Mouse (Mus musculus) neural tube, embryonic 13.5 days (tissue): ENCODE results near the gene Neurod4. TPM values are rescaled to one million over a fixed set of nuclear protein-coding genes. Genes with fewer than 3 reads are reported as not detected.

ENCODE experiments used
- ATAC-seq: fragments of 200-750 bp; cut with Nextera tagmentation; 2 replicates; pipeline ENCODE4 v1.8.0; 2017; ENCODE audit warnings: low read depth, mild to moderate bottlenecking, moderate TSS enrichment, moderate library complexity
- H3K27ac ChIP-seq: fragments of 300-500 bp; sonication (generic); replicated peaks from 2 replicates; pipeline ENCODE4 v1.5.1; 2015; ENCODE audit warnings: moderate library complexity, mild to moderate bottlenecking, inconsistent platforms
- H3K27me3 ChIP-seq: fragments of 300-500 bp; sonication (generic); 2 replicates; pipeline ENCODE4 v1.6.1; 2015; ENCODE audit warnings: mild to moderate bottlenecking, inconsistent platforms
- H3K36me3 ChIP-seq: fragments of 300-500 bp; sonication (generic); 2 replicates; pipeline ENCODE4 v1.6.1; 2015; ENCODE audit warnings: mild to moderate bottlenecking, inconsistent platforms
- H3K4me1 ChIP-seq: fragments of 300-500 bp; sonication (generic); replicated peaks from 2 replicates; pipeline ENCODE4 v1.6.1; 2015; ENCODE audit warnings: inconsistent platforms
- H3K4me2 ChIP-seq: fragments of 300-500 bp; sonication (generic); 2 replicates; pipeline ENCODE4 v1.6.1; 2015; ENCODE audit warnings: inconsistent platforms, mild to moderate bottlenecking, moderate library complexity
- H3K4me3 ChIP-seq: fragments of 300-500 bp; sonication (generic); 2 replicates; pipeline ENCODE4 v1.5.1; 2015; ENCODE audit warnings: mild to moderate bottlenecking, inconsistent platforms
- H3K9ac ChIP-seq: fragments of 300-500 bp; sonication (generic); 2 replicates; pipeline ENCODE4 v1.6.1; 2015; ENCODE audit warnings: moderate library complexity, mild to moderate bottlenecking, inconsistent platforms
- H3K9me3 ChIP-seq: fragments of 300-500 bp; sonication (generic); 2 replicates; pipeline ENCODE4 v1.6.1; 2016; ENCODE audit warnings: inconsistent platforms
- WGBS: fragments of 180-500 bp; shearing (Covaris S2); methylation state at CpG from one replicate; pipeline ENCODE4 v1.1.7; 2015; 5-methylcytosine and 5-hydroxymethylcytosine counted together
- polyA plus RNA-seq: library from polyadenylated mRNA; unstranded; fragments of >200 nt; fragmentation: Nextera tagmentation; extraction: Ambion mirVana; gene quantifications from 2 replicates; pipeline ENCODE4 v1.2.1, GENCODE M21; 2015

Neurod4 gene
- polyA plus RNA-seq, 1 experiment from 2014 or later = 5.4 TPM

- Histone ChIP-seq H3K9me3 (no peaks in the 10 kb centered on the region), H3K4me1 (peaks cover 8% of the 10 kb centered on the region), H3K9ac (no peak overlapping the region), H3K4me3 (no peak overlapping the region), H3K4me2 (no peak overlapping the region), H3K27ac (no peak overlapping the region), H3K27me3 (no peaks in the 10 kb centered on the region), H3K36me3 (no peaks in the 10 kb centered on the region)
- peak; percentile 59; the same call in 1 of the 2 replicates for ATAC-seq
- 12% methylated on average over 3 of the region's 3 CpGs for WGBS
These were observed 13.8 kb upstream of the Neurod4 start for GRCm38 (mm10) chr10:130293741-130294408.

- 17% methylated on average over 3 of the region's 3 CpGs for WGBS
- no peak overlapping the region for H3K4me3 ChIP-seq
- no peak overlapping the region for H3K4me2 ChIP-seq
- H3K27me3 ChIP-seq = no peaks in the 10 kb centered on the region
- H3K4me1 ChIP-seq = peaks cover 5% of the 10 kb centered on the region; the same call in 1 of the 2 replicates
- H3K9ac ChIP-seq = no peak overlapping the region
- no peak overlapping the region for H3K27ac ChIP-seq
- no peaks in the 10 kb centered on the region for H3K9me3 ChIP-seq
- no peak for ATAC-seq
- no peaks in the 10 kb centered on the region for H3K36me3 ChIP-seq
These were observed 8.0 kb upstream of the Neurod4 start for GRCm38 (mm10) chr10:130288007-130288406.

- WGBS = 33% methylated on average over 1 of the region's 1 CpGs
- no peak for ATAC-seq
- Histone ChIP-seq H3K36me3 (no peaks in the 10 kb centered on the region), H3K9me3 (no peaks in the 10 kb centered on the region), H3K27me3 (no peaks in the 10 kb centered on the region), H3K4me3 (no peak overlapping the region), H3K4me1 (peaks cover 8% of the 10 kb centered on the region), H3K27ac (no peak overlapping the region), H3K9ac (no peak overlapping the region), H3K4me2 (no peak overlapping the region)
These were observed 7.2 kb upstream of the Neurod4 start for GRCm38 (mm10) chr10:130287201-130287600.

- WGBS = 4% methylated on average over 1 of the region's 1 CpGs
- no peak overlapping the region for H3K27ac ChIP-seq
- no peak overlapping the region for H3K4me3 ChIP-seq
- no peak overlapping the region for H3K9ac ChIP-seq
- no peaks in the 10 kb centered on the region for H3K36me3 ChIP-seq
- H3K4me1 ChIP-seq = peaks cover 20% of the 10 kb centered on the region
- peak; percentile 88 for ATAC-seq
- H3K4me2 ChIP-seq = no peak overlapping the region
- H3K9me3 ChIP-seq = no peaks in the 10 kb centered on the region
- H3K27me3 ChIP-seq = no peaks in the 10 kb centered on the region
These were observed 2.0 kb upstream of the Neurod4 start for GRCm38 (mm10) chr10:130281982-130282449.

DNA sequence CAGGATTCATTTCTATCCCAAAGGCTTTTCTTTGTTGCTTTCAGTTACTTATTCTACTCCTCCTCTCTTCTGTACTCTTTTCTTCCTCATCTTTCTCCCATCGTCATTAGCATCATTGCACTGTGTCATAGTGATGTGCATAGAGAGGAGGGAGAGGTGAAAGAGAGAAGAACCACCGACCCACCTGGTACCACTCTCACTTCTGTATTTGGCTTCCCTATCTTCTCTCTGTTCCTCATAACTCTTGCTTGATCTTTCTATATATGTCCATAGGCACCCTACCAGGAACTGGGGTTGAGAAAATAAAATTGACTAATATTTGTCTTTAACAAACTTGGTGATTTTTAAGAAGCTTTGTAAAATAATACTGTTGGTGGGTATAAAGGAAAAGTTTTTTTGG, 3.5 kb downstream of the Neurod4 start:
- no peak for ATAC-seq
- Histone ChIP-seq H3K27ac (no peak overlapping the region), H3K9ac (no peak overlapping the region), H3K4me3 (no peak overlapping the region), H3K4me2 (no peak overlapping the region), H3K27me3 (no peaks in the 10 kb centered on the region), H3K4me1 (peaks cover 18% of the 10 kb centered on the region), H3K9me3 (no peaks in the 10 kb centered on the region), H3K36me3 (no peaks in the 10 kb centered on the region)
- 73% methylated on average over 2 of the region's 2 CpGs for WGBS

DNA sequence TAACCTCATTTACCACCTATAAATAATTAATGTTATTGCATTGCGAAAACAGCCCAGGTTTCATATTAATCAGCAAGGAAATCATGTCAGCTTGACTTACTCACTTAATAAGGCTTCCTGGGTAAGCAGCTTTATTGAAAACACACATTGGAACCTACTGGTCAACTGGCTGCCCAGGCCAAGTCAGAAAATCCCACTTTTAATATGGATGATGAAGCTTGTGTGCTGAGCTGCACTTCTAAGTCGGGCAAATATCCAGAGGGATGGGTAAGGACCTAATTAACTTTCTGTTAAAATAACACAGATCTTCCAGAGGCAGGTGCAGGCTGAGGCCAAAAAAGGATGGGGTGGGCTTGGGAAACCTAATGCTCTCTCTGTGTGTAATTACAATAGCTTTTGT, 4.3 kb downstream of the Neurod4 start:
- Histone ChIP-seq H3K27ac (no peak overlapping the region), H3K27me3 (no peaks in the 10 kb centered on the region), H3K4me1 (peaks cover 17% of the 10 kb centered on the region), H3K36me3 (no peaks in the 10 kb centered on the region), H3K9me3 (no peaks in the 10 kb centered on the region), H3K4me2 (no peak overlapping the region), H3K4me3 (no peak overlapping the region), H3K9ac (no peak overlapping the region)
- 47% methylated on average over 2 of the region's 2 CpGs for WGBS
- ATAC-seq = no peak

DNA sequence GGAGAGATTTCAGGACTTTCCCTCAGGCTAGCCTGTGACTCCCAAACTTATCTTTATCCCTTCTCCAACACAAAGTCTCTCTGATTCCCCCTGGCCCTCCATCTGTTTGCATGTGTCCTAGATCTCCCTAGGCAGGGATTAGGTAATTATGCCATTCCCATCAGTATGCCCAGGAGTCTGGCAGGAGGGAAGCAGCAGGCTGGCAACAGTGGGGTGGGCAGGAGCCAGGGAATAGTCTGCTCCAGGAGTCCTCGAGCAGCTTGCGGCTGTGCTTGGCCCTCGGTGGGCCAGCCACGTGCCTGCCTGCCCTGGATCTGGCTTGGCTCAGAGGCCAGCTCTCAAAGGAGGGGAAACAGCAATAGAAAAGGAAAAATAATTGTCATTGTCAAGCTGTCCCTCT, 16.8 kb downstream of the Neurod4 start:
- no peaks in the 10 kb centered on the region for H3K36me3 ChIP-seq
- no peak overlapping the region for H3K27ac ChIP-seq
- no peaks in the 10 kb centered on the region for H3K27me3 ChIP-seq
- no peak overlapping the region for H3K4me3 ChIP-seq
- H3K4me2 ChIP-seq = no peak overlapping the region
- no peaks in the 10 kb centered on the region for H3K9me3 ChIP-seq
- ATAC-seq = peak; percentile 78; the same call in 1 of the 2 replicates
- no peak overlapping the region for H3K9ac ChIP-seq
- WGBS = 24% methylated on average over 4 of the region's 4 CpGs
- peaks cover 7% of the 10 kb centered on the region; the same call in 1 of the 2 replicates for H3K4me1 ChIP-seq

- 43% methylated on average over 1 of the region's 1 CpGs for WGBS
- Histone ChIP-seq H3K36me3 (no peaks in the 10 kb centered on the region), H3K9ac (no peak overlapping the region), H3K9me3 (no peaks in the 10 kb centered on the region), H3K4me3 (no peak overlapping the region), H3K27ac (no peak overlapping the region), H3K4me1 (peaks cover 7% of the 10 kb centered on the region; the same call in 1 of the 2 replicates), H3K4me2 (no peak overlapping the region), H3K27me3 (no peaks in the 10 kb centered on the region)
- no peak for ATAC-seq
These were observed 20.6 kb downstream of the Neurod4 start for GRCm38 (mm10) chr10:130259483-130259882.

GRCm38 (mm10) chr10:130244271-130244670, 35.8 kb downstream of the Neurod4 start:
- no peak overlapping the region for H3K9ac ChIP-seq
- no peaks in the 10 kb centered on the region for H3K9me3 ChIP-seq
- 1% methylated on average over 2 of the region's 2 CpGs for WGBS
- peaks cover 5% of the 10 kb centered on the region for H3K4me1 ChIP-seq
- no peaks in the 10 kb centered on the region for H3K36me3 ChIP-seq
- no peak overlapping the region for H3K4me2 ChIP-seq
- no peak overlapping the region for H3K4me3 ChIP-seq
- H3K27me3 ChIP-seq = no peaks in the 10 kb centered on the region
- peak; percentile 56; the same call in 1 of the 2 replicates for ATAC-seq
- H3K27ac ChIP-seq = no peak overlapping the region

DNA sequence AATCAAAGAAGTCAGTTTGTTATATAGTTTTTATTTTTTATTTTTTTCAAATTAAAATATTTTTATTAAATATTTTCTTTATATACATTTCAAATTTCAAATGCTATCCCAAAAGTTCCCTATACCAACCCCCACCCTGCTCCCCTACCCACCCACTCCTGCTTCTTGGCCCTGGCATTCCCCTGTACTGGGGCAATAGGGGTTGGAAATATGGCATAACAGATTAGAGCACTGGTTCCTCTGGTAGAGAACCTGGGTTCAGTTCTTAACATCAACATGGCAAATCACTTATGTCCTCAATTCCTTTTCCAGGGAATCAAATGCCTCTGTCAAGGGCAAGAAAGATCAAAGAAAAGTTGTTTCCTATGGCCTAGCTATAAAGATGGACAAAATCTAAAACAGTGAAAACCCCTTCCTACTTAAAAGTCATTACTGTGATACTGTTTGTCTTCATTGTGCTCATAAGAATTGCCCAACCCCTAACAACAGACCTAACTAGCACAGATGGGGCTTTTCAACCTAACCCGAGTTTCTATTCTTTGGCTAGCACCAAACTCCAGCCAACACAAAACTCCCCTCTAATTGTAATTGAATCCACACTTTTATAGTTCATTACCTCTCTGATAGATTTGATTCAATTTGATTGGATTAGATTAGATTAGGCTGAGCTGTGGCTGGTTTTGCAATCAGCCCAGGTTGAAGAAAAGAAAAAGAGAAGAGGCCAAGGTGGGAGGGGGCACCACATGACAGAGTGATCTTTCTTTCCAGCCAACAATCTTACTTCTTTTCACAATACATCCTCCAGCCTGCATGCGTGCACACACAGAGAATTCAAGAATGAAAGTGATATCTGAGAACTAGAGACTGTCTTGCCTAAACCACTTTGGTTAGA, 41.5 kb downstream of the Neurod4 start:
- H3K4me1 ChIP-seq = 0 out of 2 replicates have a peak, but pooled peaks cover 2% of the 10 kb centered on the region

DNA sequence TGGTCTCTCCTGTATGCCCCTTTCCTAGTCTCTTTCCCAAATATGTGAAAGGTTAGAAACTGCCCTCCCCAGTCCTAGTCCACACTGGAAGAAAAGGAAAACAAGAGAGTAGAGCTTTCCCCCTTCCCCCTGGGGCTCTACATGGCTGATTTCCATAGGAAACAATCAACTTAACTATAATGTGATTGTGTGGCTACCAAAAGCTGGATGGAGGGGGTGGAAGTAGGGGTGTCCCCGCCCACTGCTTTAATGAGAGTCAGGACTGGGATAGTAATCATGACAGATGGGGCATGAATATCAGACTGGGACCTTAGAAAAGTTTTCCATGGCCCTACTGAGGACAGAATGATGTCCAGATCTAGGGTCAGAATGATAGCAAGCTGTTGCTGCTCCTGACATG, 45.5 kb downstream of the Neurod4 start:
- H3K4me3 ChIP-seq = no peak overlapping the region
- H3K4me2 ChIP-seq = no peak overlapping the region
- 41% methylated on average over 1 of the region's 1 CpGs for WGBS
- no peak for ATAC-seq
- no peak overlapping the region for H3K27ac ChIP-seq
- 0 out of 2 replicates have a peak, but pooled peaks cover 2% of the 10 kb centered on the region for H3K4me1 ChIP-seq
- no peak overlapping the region for H3K9ac ChIP-seq
- no peaks in the 10 kb centered on the region for H3K36me3 ChIP-seq
- no peaks in the 10 kb centered on the region for H3K9me3 ChIP-seq
- no peaks in the 10 kb centered on the region for H3K27me3 ChIP-seq

More for the DNA sequence above, 41.5 kb downstream of the Neurod4 start:
- WGBS = 67% methylated on average over 2 of the region's 2 CpGs
- no peaks in the 10 kb centered on the region for H3K27me3 ChIP-seq
- ATAC-seq = no peak
- no peak overlapping the region for H3K4me3 ChIP-seq
- no peak overlapping the region for H3K4me2 ChIP-seq
- H3K9me3 ChIP-seq = no peaks in the 10 kb centered on the region
- H3K9ac ChIP-seq = no peak overlapping the region
- H3K27ac ChIP-seq = no peak overlapping the region
- H3K36me3 ChIP-seq = no peaks in the 10 kb centered on the region

DNA sequence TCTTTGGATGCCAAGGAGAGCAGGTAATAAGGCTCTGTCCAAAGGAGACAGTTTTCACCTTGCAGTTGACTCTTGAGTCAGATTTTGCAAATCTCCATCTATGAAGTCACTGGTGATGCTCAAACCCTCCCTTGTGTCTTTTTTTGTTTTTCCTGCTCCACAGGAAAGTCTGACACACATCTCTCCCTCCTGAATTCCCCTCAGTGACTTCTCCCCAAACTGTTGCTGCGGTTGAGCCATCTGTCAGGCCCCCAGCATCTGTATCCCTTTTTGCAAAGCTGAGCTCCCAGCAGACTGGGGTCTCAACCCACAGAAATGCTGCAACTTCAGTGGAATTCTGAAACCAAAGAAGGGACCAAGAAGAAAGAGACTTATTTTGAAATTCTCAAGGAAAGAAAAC, 47.9 kb downstream of the Neurod4 start:
- no peak for ATAC-seq
- Histone ChIP-seq H3K36me3 (no peaks in the 10 kb centered on the region), H3K4me3 (no peak overlapping the region), H3K9me3 (no peaks in the 10 kb centered on the region), H3K4me2 (no peak overlapping the region), H3K27ac (no peak overlapping the region), H3K27me3 (no peaks in the 10 kb centered on the region), H3K9ac (no peak overlapping the region), H3K4me1 (0 out of 2 replicates have a peak, but pooled peaks cover 2% of the 10 kb centered on the region)
- WGBS = 54% methylated on average over 1 of the region's 1 CpGs
